Mouse (Mus musculus): Measurements from ENCODE around the gene Gm14408. TPM values are rescaled to one million over a fixed set of nuclear protein-coding genes. Genes with fewer than 3 reads are reported as not detected.
"Not testable (repeated sequence)": the region's sequence is repeated elsewhere in the genome, so short reads cannot be mapped to it uniquely, and the experiment has no call there.

Gene Gm14408
- not detected in 2 replicates for polyA plus RNA-seq (2015; fragmentation: Nextera tagmentation; extraction: Ambion mirVana)

- not testable (repeated sequence) for H3K4me3 ChIP-seq (replicated peaks; ENCODE audit: low read length); H3K9me3 ChIP-seq (ENCODE audit: control insufficient read depth, low read length); H3K27ac ChIP-seq (ENCODE audit: low read length); H3K9ac ChIP-seq (replicated peaks; ENCODE audit: low read depth, low read length); H3K4me1 ChIP-seq (replicated peaks; ENCODE audit: control insufficient read depth, insufficient read depth, low read length); ATAC-seq; H3K27me3 ChIP-seq (replicated peaks; ENCODE audit: control insufficient read depth, insufficient read depth, low read length); H3K4me2 ChIP-seq (ENCODE audit: low read length); H3K36me3 ChIP-seq (ENCODE audit: control insufficient read depth, insufficient read depth)
- 87% methylated on average over 1 of the region's 3 CpGs for WGBS
These were observed at the start of gene Gm14408 for GRCm38 (mm10) chr2:176830840-176831239. Gm14408 (plus strand) TSS chr2:176831140.

- Histone ChIP-seq H3K9ac (replicated peaks; ENCODE audit: low read depth, low read length) (0 out of 2 replicates have a peak within 1 kb of the TSS, but pooled peaks have one; percentile 29), H3K4me2 (ENCODE audit: low read length) (peak within 1 kb of the TSS; percentile 37), H3K4me3 (replicated peaks; ENCODE audit: low read length) (peak within 1 kb of the TSS; percentile 39)
- H3K27me3 ChIP-seq (replicated peaks; ENCODE audit: control insufficient read depth, insufficient read depth, low read length); H3K27ac ChIP-seq (ENCODE audit: low read length); ATAC-seq; H3K4me1 ChIP-seq (replicated peaks; ENCODE audit: control insufficient read depth, insufficient read depth, low read length); H3K9me3 ChIP-seq (ENCODE audit: control insufficient read depth, low read length); H3K36me3 ChIP-seq (ENCODE audit: control insufficient read depth, insufficient read depth): not testable (repeated sequence)
- no CpG with 5 or more reads among the region's 6 CpGs for WGBS
These were observed 32.6 kb upstream of the Gm14408 start, which contains the start of gene Gm14295 for GRCm38 (mm10) chr2:176798312-176798711. Gm14295 (plus strand) TSS chr2:176798612.

GRCm38 (mm10) chr2:176798785-176799184 lies 32.2 kb upstream of the Gm14408 start:
- WGBS: 32% methylated on average over 13 of the region's 15 CpGs
- H3K27ac ChIP-seq (ENCODE audit: low read length); ATAC-seq; H3K27me3 ChIP-seq (replicated peaks; ENCODE audit: control insufficient read depth, insufficient read depth, low read length); H3K9me3 ChIP-seq (ENCODE audit: control insufficient read depth, low read length); H3K4me1 ChIP-seq (replicated peaks; ENCODE audit: control insufficient read depth, insufficient read depth, low read length); H3K36me3 ChIP-seq (ENCODE audit: control insufficient read depth, insufficient read depth): not testable (repeated sequence)
- H3K4me3 ChIP-seq (replicated peaks; ENCODE audit: low read length): peak overlapping the region; percentile 39
- 0 out of 2 replicates have a peak overlapping the region, but pooled peaks have one; percentile 29 for H3K9ac ChIP-seq (replicated peaks; ENCODE audit: low read depth, low read length)
- peak overlapping the region; percentile 37 for H3K4me2 ChIP-seq (ENCODE audit: low read length)

Other genes starting within 250 kb of the Gm14408 start
- gene Gm14308, start 194.8 kb upstream of the Gm14408 start, polyA plus RNA-seq (2015; fragmentation: Nextera tagmentation; extraction: Ambion mirVana): 14.7 and 21.3 TPM in 2 replicates
- gene Zfp973, start 160.6 kb upstream of the Gm14408 start, polyA plus RNA-seq (2015; fragmentation: Nextera tagmentation; extraction: Ambion mirVana): 10.5 and 10.6 TPM in 2 replicates
- 36.7 and 40.6 TPM in 2 replicates for gene Gm14305, start 122.8 kb upstream of the Gm14408 start, polyA plus RNA-seq (2015; fragmentation: Nextera tagmentation; extraction: Ambion mirVana)
- 8.3 and 10.1 TPM in 2 replicates for gene Gm14295, start 32.5 kb upstream of the Gm14408 start, polyA plus RNA-seq (2015; fragmentation: Nextera tagmentation; extraction: Ambion mirVana)
- 8.9 and 15.3 TPM in 2 replicates for gene Gm14296, start 96.7 kb downstream of the Gm14408 start, polyA plus RNA-seq (2015; fragmentation: Nextera tagmentation; extraction: Ambion mirVana)
- 5.4 and 9.3 TPM in 2 replicates for gene Gm14419, start 169.8 kb downstream of the Gm14408 start, polyA plus RNA-seq (2015; fragmentation: Nextera tagmentation; extraction: Ambion mirVana)
- gene Gm14401, start 243.2 kb downstream of the Gm14408 start, polyA plus RNA-seq (2015; fragmentation: Nextera tagmentation; extraction: Ambion mirVana): not detected in 2 replicates